Mouse (Mus musculus) heart, embryonic 16.5 days (tissue): ENCODE data around the gene Ppp1r12c. TPM values are rescaled to one million over a fixed set of nuclear protein-coding genes. Genes with fewer than 3 reads are reported as not detected.

Source experiments
- ATAC-seq: fragments of 200-750 bp; cut with Nextera tagmentation; replicated peaks from 2 replicates; pipeline ENCODE4 v1.8.0; 2017; ENCODE audit warnings: moderate number of reproducible peaks; ENCODE audit not compliant: insufficient read depth, low FRiP score; ENCODE audit errors: extremely low read depth
- H3K27ac ChIP-seq: fragments of 300-500 bp; sonication (generic); 2 replicates; pipeline ENCODE4 v1.5.1; 2014; ENCODE audit warnings: mild to moderate bottlenecking, low read length, control low read depth, moderate library complexity
- H3K27me3 ChIP-seq: fragments of 300-500 bp; sonication (generic); 2 replicates; pipeline ENCODE4 v1.6.1; 2014; ENCODE audit warnings: low read length, mixed read lengths; ENCODE audit not compliant: control insufficient read depth, insufficient read depth
- H3K36me3 ChIP-seq: fragments of 300-500 bp; sonication (generic); 2 replicates; pipeline ENCODE4 v1.6.1; 2014; ENCODE audit not compliant: control insufficient read depth, insufficient read depth
- H3K4me1 ChIP-seq: fragments of 300-500 bp; sonication (generic); 2 replicates; pipeline ENCODE4 v1.6.1; 2014; ENCODE audit warnings: low read length, mixed read lengths; ENCODE audit not compliant: control insufficient read depth, insufficient read depth
- H3K4me2 ChIP-seq: fragments of 300-500 bp; sonication (generic); 2 replicates; pipeline ENCODE4 v1.6.1; 2014; ENCODE audit warnings: low read depth, mild to moderate bottlenecking, control low read depth, low read length
- H3K4me3 ChIP-seq: fragments of 300-500 bp; sonication (generic); 2 replicates; pipeline ENCODE4 v1.5.1; 2014; ENCODE audit warnings: mild to moderate bottlenecking, control low read depth, low read length
- H3K9ac ChIP-seq: fragments of 300-500 bp; sonication (generic); 2 replicates; pipeline ENCODE4 v1.6.1; 2014; ENCODE audit warnings: low read length, control low read depth
- H3K9me3 ChIP-seq: fragments of 300-500 bp; sonication (generic); replicated peaks from 2 replicates; pipeline ENCODE4 v1.6.1; 2016; ENCODE audit warnings: low read length; ENCODE audit not compliant: control insufficient read depth
- WGBS: fragments of 180-500 bp; shearing (Covaris S2); extraction: QIAGEN DNeasy Blood & Tissue Kit; methylation state at CpG from one replicate; pipeline ENCODE4 v1.1.7; 2014; 5-methylcytosine and 5-hydroxymethylcytosine counted together
- polyA plus RNA-seq: library from polyadenylated mRNA; unstranded; fragments of >200 nt; fragmentation: Nextera tagmentation; extraction: Ambion mirVana; gene quantifications from 2 replicates; pipeline ENCODE4 v1.2.1, GENCODE M21; 2015

Gene Ppp1r12c
- polyA plus RNA-seq, 1 experiment from 2014 or later: 28.6 TPM

- Histone ChIP-seq H3K27ac (no peak overlapping the region), H3K9ac (no peak overlapping the region), H3K36me3 (peaks cover 40% of the 10 kb centered on the region), H3K4me3 (no peak overlapping the region), H3K9me3 (no peaks in the 10 kb centered on the region), H3K4me2 (no peak overlapping the region), H3K27me3 (no peaks in the 10 kb centered on the region), H3K4me1 (peaks cover 12% of the 10 kb centered on the region)
- WGBS: 84% methylated on average over 12 of the region's 12 CpGs
- no peak for ATAC-seq
Observed at GRCm38 (mm10) chr7:4482281-4482680, 19.2 kb downstream of the Ppp1r12c start.

GRCm38 (mm10) chr7:4479674-4480073 lies 21.8 kb downstream of the Ppp1r12c start:
- WGBS: 24% methylated on average over 6 of the region's 6 CpGs
- Histone ChIP-seq H3K4me2 (no peak overlapping the region), H3K27me3 (no peaks in the 10 kb centered on the region), H3K9ac (no peak overlapping the region), H3K4me3 (no peak overlapping the region), H3K9me3 (no peaks in the 10 kb centered on the region), H3K27ac (no peak overlapping the region), H3K4me1 (peaks cover 12% of the 10 kb centered on the region), H3K36me3 (peaks cover 31% of the 10 kb centered on the region)
- ATAC-seq: no peak

DNA sequence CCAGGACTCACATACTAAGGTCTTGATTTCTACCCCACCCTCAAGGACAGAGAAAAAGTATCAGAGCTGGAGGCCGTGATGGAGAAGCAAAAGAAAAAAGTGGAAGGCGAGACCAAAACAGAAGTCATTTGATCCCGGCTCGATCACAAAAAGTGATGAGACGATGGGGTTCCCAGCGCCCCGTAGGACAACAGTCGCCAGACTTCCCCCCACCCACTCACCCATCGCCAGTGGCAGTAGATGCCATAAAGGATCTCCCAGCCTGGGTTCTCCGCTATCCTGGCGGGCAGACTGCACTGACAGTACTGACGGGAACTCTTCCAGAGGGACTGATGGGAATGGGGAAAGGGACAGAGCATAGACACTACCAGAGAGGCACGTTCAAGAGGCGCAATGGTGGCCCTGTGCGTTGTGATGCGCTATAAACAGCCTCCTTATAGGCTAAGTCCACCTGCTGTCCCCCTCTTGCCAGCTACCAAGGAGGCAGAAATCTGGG lies 22.6 kb downstream of the Ppp1r12c start:
- peak overlapping the region; percentile 94 for H3K27ac ChIP-seq
- H3K36me3 ChIP-seq: peaks cover 24% of the 10 kb centered on the region
- ATAC-seq: no peak

GRCm38 (mm10) chr7:4478021-4478795 lies 23.3 kb downstream of the Ppp1r12c start:
- Histone ChIP-seq H3K36me3 (peaks cover 18% of the 10 kb centered on the region), H3K27me3 (peaks cover 6% of the 10 kb centered on the region), H3K4me1 (peaks cover 14% of the 10 kb centered on the region), H3K9me3 (no peaks in the 10 kb centered on the region), H3K4me2 (peak overlapping the region; percentile 83), H3K4me3 (peak overlapping the region; percentile 60), H3K27ac (peak overlapping the region; percentile 94), H3K9ac (peak overlapping the region; percentile 77)
- WGBS: 1% methylated on average over 39 of the region's 39 CpGs
- ATAC-seq: peak; percentile 94

More for the DNA sequence above, 22.6 kb downstream of the Ppp1r12c start:
- peaks cover 14% of the 10 kb centered on the region for H3K4me1 ChIP-seq
- peaks cover 2% of the 10 kb centered on the region; the same call in 1 of the 2 replicates for H3K27me3 ChIP-seq
- peak overlapping the region; percentile 71 for H3K9ac ChIP-seq
- 3% methylated on average over 16 of the region's 16 CpGs for WGBS
- no peaks in the 10 kb centered on the region for H3K9me3 ChIP-seq
- peak overlapping the region; percentile 83 for H3K4me2 ChIP-seq
- peak overlapping the region; percentile 60 for H3K4me3 ChIP-seq

DNA sequence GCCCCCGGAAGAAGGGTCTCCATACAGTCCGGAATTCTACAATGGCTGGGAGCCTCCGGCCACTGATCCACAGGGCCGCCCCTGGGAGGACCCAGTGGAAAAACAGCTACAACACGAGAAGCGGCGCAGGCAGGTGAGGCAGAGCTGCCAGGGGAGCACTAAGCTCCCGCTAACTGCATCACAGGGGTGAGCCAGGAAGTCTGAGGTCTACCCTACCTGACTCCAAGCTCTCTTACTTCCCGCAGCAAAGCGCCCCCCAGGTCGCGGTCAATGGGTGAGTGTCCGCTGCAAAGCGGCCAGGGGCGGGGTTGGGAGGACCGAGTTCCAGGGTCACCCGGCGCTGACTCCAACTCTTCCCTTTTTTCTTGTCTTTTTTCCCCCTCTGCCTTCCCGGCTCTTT lies 27.5 kb downstream of the Ppp1r12c start:
- H3K27ac ChIP-seq: no peak overlapping the region

DNA sequence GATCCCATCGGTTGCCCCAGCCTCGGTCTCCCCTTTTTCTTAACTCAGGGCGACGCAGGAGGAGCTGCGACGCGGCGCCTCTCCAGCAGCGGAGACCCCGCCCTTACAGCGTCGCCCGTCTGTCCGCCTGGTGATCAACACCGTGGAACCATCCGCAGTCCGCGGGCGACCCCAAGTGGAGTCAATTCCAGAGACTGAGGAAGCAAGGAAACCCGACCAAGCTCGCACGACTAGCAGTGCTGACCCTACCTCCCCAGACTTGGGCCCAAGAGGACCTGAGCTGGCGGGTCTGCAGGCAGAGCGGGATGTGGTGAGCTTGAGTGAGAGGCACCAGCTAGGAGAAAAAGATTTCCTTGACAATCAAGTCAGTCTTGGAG lies 30.3 kb downstream of the Ppp1r12c start:
- H3K27me3 ChIP-seq: peaks cover 31% of the 10 kb centered on the region
- no peak overlapping the region for H3K27ac ChIP-seq
- no peaks in the 10 kb centered on the region for H3K9me3 ChIP-seq
- H3K4me2 ChIP-seq: peak overlapping the region; percentile 70
- H3K9ac ChIP-seq: peak overlapping the region; percentile 56; the same call in 1 of the 2 replicates
- H3K4me3 ChIP-seq: peak overlapping the region; percentile 44
- H3K4me1 ChIP-seq: peaks cover 10% of the 10 kb centered on the region
- peak; percentile 74 for ATAC-seq
- H3K36me3 ChIP-seq: no peaks in the 10 kb centered on the region
- 1% methylated on average over 24 of the region's 24 CpGs for WGBS

More for the DNA sequence above, 27.5 kb downstream of the Ppp1r12c start:
- H3K4me3 ChIP-seq: no peak overlapping the region
- no peaks in the 10 kb centered on the region for H3K36me3 ChIP-seq
- H3K4me1 ChIP-seq: peaks cover 16% of the 10 kb centered on the region
- peak overlapping the region; percentile 20; the same call in 1 of the 2 replicates for H3K9ac ChIP-seq
- peak overlapping the region; percentile 42; the same call in 1 of the 2 replicates for H3K4me2 ChIP-seq
- WGBS: 10% methylated on average over 19 of the region's 19 CpGs
- no peaks in the 10 kb centered on the region for H3K9me3 ChIP-seq
- ATAC-seq: no peak
- peaks cover 29% of the 10 kb centered on the region for H3K27me3 ChIP-seq

GRCm38 (mm10) chr7:4470275-4471178 lies 31.0 kb downstream of the Ppp1r12c start:
- no peaks in the 10 kb centered on the region for H3K9me3 ChIP-seq
- peak overlapping the region; percentile 70 for H3K4me2 ChIP-seq
- H3K9ac ChIP-seq: peak overlapping the region; percentile 56; the same call in 1 of the 2 replicates
- 0 out of 2 replicates have a peak, but pooled peaks have one; percentile 19 for ATAC-seq
- peaks cover 10% of the 10 kb centered on the region for H3K4me1 ChIP-seq
- WGBS: 4% methylated on average over 34 of the region's 35 CpGs
- H3K27me3 ChIP-seq: peaks cover 31% of the 10 kb centered on the region
- H3K27ac ChIP-seq: no peak overlapping the region
- H3K4me3 ChIP-seq: peak overlapping the region; percentile 44
- no peaks in the 10 kb centered on the region for H3K36me3 ChIP-seq

DNA sequence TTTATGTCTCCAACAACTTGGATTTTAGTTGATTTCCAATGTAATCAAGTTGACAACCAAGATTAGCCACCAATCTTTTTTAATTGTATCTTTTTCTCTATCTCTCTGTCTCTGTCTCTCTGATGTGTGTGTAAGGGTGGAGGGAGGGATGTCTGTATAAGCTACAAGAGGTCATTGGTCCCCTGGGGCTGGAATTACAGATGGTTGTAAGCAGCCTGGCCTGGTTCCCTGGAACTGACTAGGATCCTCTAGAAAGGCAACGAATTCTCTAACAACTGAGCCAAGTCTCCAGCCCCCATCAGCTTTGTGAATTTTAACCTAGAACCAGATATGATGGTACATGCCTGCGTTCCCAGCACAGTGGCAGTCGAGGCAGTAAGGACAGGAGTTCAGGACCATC lies 33.7 kb downstream of the Ppp1r12c start:
- Histone ChIP-seq H3K4me3 (no peak overlapping the region), H3K9ac (no peak overlapping the region), H3K27ac (no peak overlapping the region), H3K4me2 (no peak overlapping the region), H3K9me3 (no peaks in the 10 kb centered on the region), H3K4me1 (peaks cover 8% of the 10 kb centered on the region), H3K27me3 (peaks cover 23% of the 10 kb centered on the region), H3K36me3 (no peaks in the 10 kb centered on the region)
- no peak for ATAC-seq
- WGBS: 71% methylated on average over 3 of the region's 3 CpGs
